Mouse (Mus musculus): ENCODE results near the gene Coro6.

Coro6 gene

DNA sequence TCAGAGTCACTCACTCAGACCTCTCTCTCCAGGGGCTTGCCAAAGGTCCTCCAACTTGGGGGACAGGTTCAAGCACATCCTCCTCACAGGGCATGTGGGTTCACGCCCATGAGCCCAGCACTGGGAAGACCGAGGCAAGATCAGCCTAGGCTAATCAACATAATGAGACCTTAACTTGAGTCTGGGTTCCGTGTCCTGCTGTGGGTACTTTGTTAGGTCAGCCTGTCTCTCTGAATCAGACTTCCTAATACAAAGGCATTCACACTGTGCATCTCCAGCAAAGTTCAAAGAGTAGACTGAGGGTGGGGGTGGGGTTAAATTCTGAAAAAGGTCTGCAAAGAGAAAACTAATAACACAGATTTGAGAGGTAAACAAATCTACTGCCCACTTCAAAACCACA lies 2.9 kb downstream of the Coro6 start:
- no peak for DNase-seq

DNA sequence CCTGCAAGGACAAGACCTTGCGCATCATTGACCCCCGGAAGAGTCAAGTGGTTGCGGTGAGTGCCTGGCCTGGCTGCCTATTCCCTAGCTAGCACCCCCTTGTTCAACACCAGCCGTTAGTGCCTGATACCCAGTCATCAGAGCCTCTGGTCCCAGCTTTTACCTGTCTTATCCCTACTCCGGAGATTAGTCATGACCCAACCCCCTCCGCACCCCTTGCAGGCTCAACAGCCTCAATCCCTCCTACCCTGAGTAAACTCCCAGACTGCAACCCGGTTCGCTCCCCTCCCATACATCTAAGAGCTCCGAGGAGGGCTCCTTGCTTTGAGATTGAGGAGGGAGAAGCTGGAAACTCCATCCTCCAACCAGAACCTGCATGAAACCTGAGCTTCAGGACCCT lies 4.3 kb downstream of the Coro6 start:
- DNase-seq: no peak

DNA sequence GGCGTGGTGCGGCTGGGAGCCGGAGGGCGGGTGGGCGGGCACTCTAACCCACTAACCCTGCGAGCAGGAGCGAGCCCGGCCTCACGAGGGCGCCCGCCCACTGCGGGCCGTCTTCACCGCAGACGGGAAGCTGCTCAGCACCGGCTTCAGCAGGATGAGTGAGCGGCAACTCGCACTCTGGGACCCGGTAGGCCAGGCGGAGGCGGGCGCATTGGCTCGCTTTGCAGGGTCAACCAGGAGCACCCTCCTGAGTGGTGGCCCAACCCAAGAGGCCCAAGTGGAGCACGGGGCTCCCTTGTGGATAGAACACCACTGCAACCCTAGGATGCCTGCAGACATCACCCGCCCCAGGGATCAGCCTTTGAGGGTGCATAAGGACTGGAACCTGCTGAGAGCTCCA lies 4.9 kb downstream of the Coro6 start:
- DNase-seq: peak; percentile 80 to 87

DNA sequence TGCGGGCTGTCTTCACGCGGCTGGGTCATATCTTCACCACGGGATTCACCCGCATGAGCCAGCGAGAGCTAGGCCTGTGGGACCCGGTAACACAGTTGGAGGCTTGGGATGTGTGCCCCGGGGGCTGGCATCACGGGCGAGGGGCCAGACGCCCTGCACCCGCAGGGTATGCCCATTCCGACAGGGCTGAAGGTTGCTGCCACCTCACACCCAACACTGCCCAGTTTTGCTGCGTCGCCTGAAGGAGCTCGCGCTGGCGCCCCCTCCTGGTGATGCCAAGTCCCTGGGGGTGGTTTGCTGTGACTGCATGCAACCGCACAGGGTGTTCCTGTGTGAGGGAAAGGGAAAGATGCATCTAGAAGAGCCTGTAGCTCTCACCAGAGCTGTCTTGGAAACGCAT lies 5.6 kb downstream of the Coro6 start:
- DNase-seq: peak; percentile 86 to 90

DNA sequence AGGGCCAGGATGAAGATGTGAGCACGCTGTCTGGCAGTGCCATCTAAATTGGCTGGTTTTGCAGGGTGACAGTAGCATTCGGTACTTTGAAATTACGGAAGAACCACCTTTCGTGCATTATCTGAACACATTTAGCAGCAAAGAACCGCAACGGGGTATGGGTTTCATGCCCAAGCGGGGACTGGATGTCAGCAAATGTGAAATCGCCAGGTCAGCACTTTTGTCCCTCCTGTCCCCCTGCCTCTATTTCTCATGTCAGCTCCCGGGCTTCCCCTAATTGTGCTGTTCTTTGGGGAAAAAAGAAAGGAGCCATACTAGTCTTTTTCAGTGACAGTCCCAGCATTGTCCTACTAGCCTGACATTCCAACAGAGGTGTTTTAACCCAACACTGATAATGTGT lies 6.2 kb downstream of the Coro6 start:
- DNase-seq: no peak

DNA sequence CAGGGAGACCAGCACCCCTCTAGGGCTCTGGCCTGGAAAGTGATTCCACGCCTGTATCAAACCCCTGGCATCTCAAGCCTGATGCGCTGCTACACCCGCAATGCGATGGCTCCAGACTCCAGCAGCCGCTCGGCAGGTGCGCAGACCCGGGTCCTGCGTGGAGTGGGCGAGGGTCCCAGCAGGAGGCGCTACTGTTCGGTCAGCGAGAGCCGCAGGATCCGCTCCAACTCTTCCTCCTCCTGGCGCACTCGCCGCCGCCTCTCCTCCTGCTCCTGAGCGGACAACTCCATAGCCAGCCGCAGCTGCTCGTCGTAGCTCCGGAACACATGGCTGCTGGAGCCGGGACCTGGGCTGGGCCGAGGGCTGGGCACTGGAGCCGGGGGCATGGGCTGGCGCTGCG lies 9.2 kb downstream of the Coro6 start:
- no peak for DNase-seq

DNA sequence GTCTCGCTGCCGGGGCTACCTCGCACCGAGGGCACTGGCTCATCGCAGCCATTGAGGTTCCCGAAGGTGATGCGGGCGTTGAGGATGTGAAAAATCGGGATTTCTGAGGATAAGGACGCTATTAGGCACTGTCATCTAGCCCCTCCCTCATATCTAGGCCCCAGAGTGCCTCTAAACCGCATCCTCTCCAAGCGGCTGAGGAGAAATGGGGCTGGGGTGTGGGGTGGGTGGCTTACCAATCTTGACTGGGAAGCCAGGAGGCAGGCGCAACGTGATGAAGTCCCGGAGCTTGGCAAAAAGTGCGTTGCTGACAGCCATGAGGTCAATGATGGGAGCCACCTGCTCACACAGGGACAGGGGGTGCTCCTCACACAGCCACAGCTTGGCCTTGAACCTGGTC lies 10.6 kb downstream of the Coro6 start:
- DNase-seq: no peak

DNA sequence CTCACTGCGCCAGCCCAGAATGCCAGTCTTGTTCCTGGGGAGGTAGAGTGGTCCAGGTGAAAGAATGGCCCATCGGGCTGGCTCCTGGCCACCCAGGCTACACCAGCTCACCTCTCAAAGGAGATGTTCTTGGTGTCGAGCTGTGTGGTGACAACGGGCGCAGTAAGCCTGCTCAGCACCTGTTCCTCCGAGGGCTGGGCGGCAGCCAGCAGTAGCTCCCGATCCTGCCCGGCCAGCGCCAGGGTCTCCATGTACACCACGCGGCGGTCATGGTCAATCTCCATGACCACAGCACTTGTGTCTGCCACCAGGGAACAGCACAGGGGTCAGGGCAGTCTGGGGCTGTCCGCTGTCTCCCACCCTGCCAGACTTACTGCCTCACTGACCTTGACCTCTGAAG lies 14.0 kb downstream of the Coro6 start:
- no peak for DNase-seq

DNA sequence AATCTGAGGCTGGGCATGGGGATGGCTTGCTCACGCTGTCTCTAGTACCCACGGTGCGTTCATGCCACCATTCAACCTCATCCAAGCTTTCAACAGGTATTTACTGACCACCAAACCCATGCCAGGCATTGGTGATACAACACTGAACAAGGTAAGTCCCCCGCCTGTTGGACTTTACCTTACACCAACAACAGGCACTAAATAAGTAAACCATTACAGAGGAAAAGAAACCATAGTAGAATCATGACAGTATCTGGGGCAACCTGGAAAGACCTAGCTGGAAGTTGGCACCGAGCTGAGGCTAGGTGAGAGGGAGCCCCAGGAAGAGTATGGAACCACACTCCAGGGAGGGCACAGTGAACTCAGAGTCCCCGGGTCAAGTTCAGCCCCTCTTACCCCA lies 14.7 kb downstream of the Coro6 start:
- no peak for DNase-seq

DNA sequence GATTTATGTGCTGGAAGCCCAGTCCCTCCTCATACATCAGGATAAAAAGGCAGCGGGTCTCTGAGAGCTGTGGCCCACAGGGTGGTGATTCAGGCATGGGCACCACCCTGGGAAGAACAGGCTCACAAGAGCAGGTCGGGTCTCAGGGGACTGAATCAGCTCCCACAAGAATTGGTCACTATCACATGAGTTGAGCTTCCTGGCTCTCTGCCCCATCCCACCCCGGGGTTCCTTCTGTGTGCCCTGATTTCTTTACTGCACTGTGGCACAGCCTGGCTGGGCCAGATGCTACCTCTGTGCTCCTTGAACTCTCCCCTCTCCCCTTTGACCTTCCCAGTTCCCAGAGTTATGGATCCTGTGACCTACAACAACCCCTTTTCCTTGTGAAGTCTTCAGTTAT lies 20.8 kb downstream of the Coro6 start:
- DNase-seq: no peak

DNA sequence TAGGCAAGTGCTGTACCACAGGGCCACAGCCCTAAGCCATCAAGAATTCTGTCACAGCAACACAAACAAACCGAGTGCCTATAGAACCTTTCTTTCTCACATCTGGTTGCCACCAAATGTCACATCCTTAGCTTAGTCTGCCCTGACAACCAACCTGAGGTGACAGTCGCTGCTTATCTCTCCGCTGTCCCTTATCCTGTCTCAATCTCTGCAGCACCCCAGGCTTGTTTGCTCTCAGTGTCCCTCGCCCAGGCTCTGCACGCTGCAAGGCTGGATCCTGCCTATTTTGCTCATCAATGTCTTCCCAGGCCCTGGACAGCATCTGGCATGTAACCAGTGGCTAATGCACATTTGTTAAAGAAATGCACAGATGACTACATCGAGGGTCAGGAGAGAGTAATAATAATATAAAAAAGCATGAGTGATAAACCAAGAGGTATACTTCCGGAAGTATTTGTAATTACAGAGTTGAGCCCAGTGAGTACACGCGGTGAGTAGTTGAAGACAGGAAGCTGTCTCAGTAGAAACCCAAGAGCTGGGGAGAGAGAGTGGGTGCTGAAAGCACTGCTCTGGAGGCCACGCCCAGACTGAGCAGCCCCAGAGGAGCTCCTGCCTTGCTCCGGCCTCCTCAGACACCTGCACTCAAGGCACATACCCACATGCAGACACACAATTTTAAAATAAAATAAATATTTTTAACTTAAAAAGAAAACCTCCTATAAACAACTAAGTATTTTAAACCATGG lies 21.5 kb downstream of the Coro6 start:
- no peak for DNase-seq

DNA sequence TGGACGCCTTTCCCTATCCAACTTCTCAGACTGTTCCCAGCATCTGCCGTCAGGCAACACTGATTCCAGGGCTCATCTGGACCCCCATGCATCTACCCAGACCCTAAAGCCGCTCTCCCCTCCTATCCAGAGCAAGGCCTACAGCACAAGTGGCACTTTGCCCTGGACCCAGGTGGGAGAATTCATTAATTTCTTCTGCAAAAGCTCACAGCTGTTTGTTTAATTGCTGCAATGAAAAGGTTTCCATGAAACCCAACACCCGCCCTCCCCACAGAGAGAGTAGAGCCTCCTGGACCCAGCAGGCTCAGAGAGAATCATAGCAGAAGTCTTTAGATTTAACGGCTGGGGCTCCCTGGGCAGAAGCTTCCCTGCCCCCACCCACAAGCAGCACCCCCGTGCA lies 23.0 kb downstream of the Coro6 start:
- DNase-seq: no peak

DNA sequence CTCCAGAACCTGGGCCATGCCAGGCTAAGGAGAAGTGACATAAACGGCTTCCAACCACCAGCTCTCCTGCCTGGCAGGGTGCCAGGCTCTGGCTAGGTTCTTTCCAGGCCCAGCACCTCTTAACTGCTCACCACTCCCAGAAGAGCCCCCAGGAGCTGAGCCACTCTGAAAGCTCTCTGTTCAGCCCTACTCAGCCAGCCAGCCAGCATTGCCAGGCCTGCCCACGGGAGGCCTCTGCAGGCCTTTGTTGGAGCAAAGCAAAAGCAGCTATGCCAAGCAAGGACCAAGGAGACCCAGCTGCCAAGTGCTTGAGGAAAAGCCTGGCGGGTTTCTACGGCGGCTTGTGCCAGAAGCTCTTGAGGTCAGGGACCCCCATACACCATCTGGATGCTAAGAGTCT lies 24.6 kb downstream of the Coro6 start:
- no peak for DNase-seq

DNA sequence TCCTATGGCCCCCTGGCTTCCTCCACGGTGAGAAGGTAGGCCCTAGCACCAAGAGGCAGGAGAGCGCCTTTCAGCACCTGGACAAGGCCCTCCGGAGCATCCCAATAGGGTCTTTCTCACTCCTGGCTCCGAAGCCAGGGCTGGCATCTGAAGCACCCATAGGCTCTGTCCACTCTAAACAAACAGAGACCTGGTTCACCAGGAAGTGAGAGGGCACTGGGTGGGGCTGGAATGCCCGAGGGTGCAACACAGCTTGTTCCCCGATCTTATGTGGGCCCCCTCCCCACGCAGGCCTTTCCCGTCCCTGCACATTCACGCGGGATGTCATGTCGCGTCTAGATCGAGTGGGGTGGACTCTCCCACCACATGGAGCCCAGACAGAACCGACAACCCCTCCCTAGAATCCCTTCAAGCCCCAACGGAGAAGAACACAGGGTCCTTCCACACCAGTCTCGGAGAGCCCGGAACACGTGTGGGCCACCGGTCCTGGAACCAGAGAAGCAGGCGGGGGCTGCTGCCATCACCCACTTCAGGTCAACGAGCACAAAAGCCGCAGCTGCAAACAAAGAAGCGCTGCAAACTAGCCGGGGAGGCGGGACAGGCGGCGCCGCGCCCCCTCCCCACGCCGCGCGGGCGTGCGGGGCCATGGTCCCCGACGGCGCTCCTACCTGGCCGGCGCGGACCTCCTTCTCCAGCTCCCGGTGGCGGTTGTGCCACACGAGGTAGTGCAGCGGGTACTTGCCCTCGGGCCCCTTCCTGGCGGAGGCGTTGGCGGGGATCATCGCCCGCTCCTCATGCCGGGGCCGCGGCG lies 26.8 kb downstream of the Coro6 start:
- peak; percentile 46 to 53 for DNase-seq

DNA sequence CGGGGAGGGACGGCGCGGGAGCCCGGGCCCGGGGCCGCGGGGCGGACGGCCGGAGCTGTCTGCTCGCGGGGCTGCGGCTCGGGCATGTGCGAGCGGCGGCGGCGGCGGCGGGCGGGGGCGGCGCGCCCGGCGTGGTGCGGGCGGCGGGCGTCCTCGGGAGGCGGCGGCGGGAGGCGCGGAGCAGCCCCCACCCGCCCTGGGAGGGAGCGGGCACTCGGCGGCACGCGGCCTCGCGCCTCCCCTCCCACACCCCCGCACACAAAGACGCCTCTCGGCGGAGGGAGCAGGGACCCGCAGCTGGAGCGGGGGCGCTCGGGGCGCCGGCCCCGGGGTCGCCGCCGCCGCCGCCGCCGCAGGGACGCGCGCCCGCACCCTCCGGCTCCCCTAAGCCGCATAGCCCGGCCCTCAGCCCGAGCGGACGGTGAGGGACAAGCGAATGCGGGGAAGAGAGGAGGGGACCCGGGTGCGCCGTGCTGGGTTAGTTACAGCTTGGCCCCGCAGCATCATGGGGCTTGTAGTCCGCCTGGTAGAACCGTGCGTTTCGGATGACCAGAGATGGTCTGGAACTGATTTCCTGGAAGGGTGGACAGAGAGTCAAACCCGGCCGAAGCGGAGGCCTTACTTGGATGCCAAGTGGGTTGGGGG lies 27.5 kb downstream of the Coro6 start, which contains the start of gene Ankrd13b:
Gene Ankrd13b, minus strand, starts transcription at position 88 of the 645 bp plus-strand sequence.
- DNase-seq: peak; percentile 85 to 88

DNA sequence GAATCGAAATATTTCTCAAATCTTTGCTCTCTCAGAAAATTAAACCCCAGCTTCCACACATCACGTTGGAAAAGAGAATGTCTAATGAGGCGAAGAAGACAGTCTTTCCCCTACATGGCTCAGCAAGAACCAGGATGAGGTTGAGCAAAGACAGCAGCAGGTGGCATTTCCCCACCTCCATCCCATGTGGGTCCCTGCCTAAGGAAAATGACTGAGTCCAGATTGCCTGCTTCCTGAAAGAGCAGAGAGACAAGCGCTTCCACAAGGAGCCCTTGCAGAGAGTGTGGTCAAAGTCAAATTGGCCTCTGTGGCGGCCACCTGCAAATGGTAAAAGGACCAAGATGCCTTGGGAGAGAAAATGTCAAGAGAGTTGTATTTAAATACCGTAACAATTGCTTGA lies 28.2 kb downstream of the Coro6 start:
- no peak for DNase-seq

DNA sequence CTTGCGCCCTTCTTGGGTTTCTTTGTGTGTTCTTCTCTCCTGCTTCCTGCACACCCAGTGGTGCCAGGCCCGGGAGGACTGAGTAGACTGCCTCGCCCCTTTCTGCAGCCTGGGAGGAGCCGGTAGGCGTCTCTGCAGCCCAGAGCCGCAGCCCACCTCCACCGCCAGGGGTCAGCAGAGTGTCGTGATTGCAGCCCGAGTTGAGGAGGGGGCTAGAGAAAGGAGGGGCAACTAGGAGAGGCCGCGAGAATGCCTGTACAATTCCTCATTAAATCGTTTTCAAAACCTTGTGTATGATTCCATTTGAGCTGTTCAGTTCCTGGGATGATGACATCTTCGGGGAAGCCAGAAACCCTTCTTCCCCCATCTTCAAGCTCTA lies 28.9 kb downstream of the Coro6 start:
- DNase-seq: peak; percentile 97

DNA sequence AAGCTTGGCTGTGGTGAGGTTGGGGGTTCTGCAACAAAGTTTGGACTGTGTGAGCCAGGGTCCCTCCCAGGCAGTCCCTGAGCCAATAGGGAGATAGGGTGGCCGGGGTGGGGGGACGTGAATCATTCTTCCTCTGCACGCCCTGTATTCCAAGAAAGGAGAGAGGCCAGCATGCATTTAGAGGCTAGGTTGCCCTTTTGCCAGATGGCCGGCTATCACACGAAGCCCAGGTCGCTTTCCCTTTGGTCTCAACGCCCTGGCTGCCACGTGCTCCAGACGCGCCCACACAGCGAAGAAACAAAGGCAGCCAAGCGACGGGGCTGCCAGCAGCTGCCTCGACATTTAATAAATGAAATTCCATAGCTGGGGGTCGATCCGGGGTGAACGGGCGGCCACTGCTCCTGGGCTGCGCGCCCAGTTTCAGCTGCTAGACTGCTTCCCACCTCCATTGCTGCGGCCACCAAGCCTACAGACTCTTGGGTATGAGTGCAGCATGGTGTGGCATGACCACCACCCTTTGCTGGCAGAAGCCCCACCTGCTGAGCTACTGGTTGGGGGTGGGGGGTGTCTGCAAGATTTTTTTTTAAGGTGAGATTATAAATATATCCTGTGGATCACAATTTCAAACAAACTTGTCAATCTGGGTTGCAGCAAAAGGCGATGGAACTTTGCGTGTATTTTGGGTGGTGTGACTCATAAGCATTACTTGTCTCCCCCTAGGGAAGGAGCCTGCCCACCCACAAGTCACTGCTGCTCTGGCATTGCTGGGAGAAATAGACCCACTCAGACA lies 29.5 kb downstream of the Coro6 start:
- peak; percentile 83 to 89 for DNase-seq

DNA sequence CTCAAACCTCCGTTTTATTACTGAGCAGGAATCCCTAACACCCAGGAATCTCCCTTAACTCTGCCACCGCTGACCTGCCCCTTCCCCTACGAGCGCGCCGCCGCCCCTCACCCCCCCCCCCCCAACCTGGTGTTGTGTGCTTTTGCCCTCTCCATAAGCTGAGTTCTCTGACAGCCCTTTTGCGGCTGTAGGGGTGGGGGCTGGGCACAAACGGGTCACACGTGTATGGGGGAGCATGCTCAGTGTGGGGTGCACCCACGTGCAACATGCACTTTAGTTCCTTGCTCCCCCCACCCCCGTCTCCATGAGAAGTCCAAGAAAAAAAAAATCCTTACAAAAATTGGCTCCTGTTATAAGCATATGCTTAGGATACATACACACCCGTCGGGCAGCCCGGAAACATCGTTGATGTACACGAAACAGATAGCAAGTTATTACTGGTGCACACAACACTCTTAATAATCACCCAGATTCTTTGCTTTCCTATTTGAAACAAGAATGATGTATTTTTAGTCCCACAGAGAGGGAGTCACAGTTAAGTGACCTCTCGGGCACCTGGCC lies 30.2 kb downstream of the Coro6 start:
- peak; percentile 51 to 58 for DNase-seq

DNA sequence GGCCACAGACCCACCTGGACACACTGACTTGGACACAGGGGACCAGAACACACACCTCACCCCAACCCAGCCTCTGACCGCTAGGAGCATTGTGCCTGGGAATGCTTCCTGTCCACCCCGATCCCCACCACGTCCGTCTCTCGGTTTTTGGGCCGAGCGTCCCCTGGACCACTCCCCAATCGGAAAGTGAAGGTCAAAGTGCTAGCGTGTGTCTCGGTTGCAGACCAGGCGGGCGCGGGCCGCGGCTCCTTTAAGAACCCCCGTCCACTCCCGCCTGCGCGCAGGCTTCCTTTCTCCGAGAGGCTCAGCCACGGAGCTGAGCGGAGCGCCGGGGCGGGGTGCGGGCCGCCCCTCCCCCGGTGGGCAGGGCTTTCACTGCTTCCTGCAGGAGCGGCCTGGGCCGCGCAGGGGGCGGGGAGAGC lies 30.7 kb downstream of the Coro6 start:
- peak; percentile 94 to 97 for DNase-seq

DNA sequence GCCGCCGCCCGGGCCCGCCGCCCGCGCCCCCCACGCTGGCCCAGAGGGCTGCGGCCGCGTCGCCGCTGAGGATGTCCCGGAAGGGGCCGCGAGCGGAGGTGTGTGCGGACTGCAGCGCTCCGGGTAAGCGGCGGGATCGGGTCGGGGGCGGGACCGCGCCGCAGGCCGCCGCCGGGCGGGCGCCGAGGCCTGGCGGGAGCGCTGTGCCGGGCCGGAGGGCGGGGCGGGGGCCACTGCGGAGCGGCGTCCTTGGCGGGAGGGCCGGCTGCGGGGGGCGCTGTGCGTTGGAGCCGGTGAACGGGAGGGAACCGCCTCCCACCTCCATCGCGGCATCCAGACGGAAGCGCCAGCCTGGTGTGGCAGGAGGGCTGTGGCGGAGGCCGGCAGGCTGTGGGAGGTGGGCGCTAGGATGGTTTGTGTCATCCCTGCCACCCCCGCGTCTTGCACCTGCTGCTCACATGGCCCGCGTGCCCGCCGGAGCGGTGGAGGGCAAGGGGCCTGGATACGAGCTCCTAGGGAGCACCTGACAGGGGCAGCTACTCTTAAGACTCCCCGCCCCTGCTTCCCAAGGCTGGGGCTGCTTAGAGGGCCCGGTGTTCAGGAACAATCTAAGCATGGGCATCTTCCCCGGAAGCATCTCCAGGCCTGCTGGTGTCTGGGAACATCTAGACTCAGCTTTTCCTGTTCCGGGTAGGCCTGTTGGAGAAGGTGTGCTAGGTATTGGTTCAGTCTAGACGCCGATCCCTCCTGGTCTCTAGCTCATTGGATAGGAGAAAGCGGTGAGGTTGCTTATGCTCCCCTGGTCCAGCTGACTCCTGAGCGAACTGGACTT lies 31.5 kb downstream of the Coro6 start, which contains the start of gene Git1:
Gene Git1, plus strand, starts transcription at position 51 of the 832 bp plus-strand sequence.
- peak; percentile 67 to 76 for DNase-seq

DNA sequence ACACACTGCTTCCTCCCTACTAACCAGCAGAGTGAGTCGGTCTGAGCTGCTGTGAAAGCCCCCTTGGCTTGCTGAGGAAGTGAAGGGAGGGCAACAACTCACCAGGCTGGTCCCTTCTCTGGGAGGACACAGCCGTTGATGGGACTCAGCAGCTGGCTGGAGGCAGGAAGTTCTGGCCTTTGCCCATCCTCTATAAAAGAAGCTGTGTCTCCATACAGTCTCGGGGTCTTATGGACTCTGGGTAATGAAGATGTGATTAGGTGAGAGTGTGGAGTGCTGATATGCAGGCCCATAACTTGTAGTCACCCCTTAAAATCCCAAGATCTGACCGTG lies 32.1 kb downstream of the Coro6 start:
- no peak for DNase-seq

Data from kidney, postnatal 4 days (tissue).